Mouse (Mus musculus): ENCODE measurements at regions not wholly inside any gene's neighbourhood (a gene's known extent, or its start where the extent isn't known, plus 50 kb on each side); places are given as distances from the start of the nearest gene placed in this dataset.

DNA sequence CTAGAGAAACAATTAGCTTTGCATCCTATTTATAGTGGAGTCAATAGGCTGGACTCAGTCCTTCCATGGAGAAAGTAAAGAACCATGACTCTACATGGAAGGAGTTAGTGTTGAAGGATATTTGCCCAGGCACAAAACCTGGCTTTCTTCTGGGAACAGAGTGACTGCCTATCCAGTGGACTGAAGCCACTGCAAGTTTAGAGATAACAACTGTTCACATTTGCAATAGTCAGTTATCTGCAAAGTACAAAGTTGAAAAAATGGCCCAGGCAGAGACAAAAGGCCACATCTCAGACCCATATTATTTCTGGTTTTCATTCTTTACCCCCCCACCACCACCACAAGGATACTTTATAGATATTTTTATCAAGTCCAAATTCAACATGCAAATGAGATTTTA lies 53.4 kb upstream of the Gm47985 start:
- TF ChIP-seq POLR2A (IDR thresholded peaks at IDR 0.05; ENCODE audit: control insufficient read depth, extremely low read depth, insufficient read depth, low read length, poor library complexity) (no peak), CTCF (IDR thresholded peaks at IDR 0.05; ENCODE audit: borderline replicate concordance, control insufficient read depth, extremely low read depth, insufficient read depth, low read length, poor library complexity) (no peak)
